Mouse (Mus musculus) c-Kit-positive CD71-positive TER-119-positive erythroid progenitor cells, embryonic 14.5 days (primary cell): Measurements from ENCODE around the gene Fam192a.

Experiments used
- DNase-seq: peaks from one replicate; pipeline ENCODE4 v3.0.0-alpha.2; 2013; ENCODE audit warnings: low spot score

Fam192a gene

DNA sequence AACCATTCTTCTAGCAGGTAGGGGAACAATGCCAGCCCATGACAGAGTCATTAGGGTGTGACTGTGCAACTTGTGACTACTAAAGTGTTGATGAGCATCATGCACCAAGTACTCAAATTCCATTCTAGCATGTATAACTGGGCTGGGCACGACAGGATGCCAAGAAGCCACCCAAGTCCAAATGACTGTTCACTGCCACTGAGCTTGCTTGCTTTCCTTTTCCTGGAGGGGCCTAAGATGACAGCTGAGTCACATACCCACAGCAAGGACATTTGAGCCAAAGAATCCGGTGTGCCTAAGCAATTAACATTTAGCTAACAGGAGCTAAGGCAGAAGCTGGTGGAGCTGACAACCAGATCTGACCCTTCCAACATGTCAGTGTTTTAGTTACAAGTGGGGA is 29.9 kb downstream of the Fam192a start:
- DNase-seq = no peak

DNA sequence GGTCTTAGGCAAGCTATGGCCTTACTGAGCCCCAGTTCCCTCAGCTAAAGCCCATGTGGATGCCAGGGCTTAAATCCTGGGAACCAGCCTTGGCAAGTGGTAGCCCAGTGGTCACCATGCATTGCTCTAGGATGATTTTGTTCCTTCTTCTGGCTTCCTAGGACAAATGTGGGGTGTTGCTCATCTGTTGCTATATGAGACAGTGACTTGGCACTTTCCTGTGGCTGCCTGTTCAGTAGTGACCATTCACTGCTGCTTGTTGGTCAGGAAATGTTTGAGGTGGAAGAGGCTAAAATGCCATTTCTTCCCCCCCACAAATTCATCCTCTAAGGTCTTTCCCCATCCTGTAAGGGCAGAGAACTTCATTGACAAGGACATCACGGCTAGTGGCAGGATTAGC is 32.4 kb downstream of the Fam192a start:
- DNase-seq = no peak

GRCm38 (mm10) chr8:94568098-94568497 is 33.7 kb downstream of the Fam192a start:
- DNase-seq = no peak

DNA sequence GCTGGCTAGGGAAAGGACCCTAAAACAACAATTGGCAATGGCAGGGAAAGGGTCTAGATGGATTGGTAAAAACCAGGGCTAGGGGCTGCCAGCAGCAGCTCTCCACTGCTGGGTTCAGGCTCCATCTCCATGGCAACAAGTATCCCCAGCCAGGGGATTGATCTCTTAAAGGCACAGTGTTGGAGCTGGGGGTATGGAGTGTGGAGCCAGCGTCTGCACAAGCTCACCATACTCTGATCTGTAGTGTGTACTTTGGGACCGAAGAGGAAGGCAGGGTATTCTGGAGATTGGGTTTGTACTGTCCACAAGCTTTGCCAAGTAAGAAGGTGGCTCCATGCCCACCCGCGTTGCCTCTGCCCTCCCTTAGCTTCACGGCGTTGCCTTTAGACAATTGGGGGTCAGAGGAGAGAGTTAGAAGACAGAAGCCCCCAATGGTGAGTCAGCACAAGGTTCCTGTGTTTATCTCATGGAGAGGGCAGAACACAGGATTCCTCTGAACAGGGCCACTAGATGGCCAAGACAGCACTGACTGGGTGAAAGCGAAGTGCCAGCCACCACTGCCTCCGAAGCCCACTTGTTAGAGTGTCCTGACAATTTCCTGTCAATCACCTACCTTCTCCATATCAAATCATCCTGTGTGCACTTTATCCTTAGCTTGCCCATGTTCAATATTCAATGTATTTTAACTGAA is 34.5 kb downstream of the Fam192a start:
- DNase-seq = no peak

DNA sequence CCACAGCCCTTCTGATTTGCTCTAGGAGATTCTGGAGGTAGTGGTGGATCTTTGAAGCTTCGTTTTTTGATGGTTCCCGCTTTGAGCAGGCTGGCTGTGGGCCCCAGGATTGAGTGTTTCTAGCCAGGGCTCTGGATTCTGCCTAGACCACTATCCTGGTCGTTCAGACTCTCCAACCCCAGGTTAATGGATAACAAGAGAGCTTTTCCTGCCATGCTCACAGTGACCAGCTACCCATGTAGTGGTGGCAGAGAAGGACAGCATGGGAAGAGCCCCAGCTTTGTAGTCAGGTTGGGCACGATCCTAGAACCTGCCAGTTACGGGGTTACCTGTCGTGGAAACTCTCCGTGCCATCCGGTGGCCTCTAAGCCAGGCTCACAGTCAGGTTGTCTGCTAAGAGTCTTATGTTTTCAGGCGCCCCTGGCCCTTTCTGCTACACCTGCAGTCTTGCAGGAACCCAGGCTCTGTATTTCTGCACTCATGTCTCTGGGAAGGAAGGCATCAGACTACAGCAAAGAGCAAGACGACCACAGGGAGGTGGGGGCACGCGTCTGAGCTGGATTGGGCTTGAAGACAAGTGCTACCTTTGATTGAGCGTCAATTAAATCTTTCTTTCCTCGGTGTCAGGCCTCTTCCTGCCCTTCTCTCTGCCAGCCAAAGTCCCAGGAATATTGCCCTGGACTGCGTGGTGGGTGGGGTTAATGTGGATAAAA is 35.2 kb downstream of the Fam192a start:
- DNase-seq = no peak

DNA sequence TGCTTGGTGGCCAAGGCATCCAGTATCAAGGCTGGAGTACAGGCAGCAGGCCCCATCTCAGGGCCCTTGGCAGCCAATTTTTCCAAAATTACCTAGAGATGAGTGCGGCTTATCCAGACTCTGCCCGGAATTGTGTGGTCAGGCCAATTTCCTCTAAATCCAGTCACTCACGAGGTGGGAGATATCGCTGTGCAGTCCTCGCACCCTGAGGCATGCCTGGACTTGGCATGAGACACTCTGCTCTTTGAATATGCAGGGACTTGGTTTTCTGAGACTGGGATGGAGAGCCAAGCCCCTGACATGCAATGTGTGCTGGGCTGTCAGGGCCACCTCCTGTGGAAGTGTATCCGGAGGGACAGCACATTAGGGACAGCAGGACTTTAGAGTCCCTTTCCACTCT is 35.8 kb downstream of the Fam192a start:
- DNase-seq = no peak

DNA sequence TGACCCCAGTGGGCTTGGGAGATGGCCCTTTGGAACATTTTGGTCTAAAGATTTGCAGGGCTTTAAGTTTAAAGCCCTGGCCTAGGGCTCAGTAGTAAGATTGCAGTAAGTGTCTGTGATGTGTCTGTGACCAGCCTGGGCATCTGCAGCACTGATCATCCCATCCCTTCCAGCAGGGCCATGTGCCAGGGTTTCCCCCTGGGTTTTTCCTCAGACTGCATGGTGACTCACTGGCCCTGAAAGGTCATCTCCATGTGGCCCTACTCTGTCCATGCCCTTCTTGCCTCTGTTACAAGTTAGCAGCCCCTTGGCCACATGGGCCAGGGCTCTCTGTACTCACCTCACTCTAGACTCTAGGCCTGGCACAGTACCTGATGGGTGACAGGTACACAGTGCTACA is 37.4 kb downstream of the Fam192a start:
- DNase-seq = no peak

GRCm38 (mm10) chr8:94561256-94561655 is 40.5 kb downstream of the Fam192a start:
- no peak for DNase-seq

DNA sequence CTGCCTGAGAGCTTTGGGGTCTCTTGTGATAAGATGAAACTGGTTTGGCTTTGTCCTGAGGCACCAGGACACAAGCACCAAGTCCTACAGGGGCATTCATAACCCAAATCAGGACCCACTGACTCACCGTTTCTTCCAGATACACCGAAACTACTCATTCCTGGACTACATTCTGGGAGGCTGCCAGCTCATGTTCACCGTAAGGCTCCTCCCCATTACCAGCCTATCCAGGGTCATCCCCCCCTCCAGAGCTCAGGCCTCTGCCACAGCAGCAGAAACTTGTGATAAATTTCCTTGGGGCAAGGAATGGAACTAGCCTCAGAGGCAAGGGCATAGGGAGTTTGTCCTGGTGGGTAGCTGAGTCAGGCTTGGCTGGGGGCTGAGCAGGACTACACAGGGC is 44.5 kb downstream of the Fam192a start:
- DNase-seq = no peak

DNA sequence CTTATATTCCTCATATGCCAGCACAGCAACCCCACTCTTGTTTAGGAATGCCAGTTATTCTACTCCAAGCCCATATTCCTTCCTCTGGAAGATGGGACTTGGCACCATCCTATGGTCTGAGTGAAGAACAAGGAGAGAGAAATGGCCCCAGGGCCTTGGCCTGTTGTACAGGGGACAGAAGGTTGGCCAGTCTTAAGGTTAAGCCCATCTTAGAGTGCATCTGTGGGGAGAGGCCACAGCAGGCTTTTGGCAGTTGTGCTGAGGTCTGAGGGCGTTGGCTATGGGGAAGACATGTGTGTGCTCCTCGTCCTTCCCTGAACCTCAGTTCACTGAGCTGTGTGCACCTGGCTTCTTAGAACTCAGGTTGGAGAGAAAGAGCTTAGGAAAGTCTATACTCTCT is 49.1 kb downstream of the Fam192a start:
- DNase-seq = no peak

- no peak for DNase-seq
Measured at GRCm38 (mm10) chr8:94551471-94552422, 50.0 kb downstream of the Fam192a start.

GRCm38 (mm10) chr8:94549998-94550397 is 51.8 kb downstream of the Fam192a start:
- no peak for DNase-seq

GRCm38 (mm10) chr8:94549482-94549881 is 52.3 kb downstream of the Fam192a start:
- no peak for DNase-seq

- DNase-seq = no peak
Measured at GRCm38 (mm10) chr8:94549041-94549440, 52.8 kb downstream of the Fam192a start.

- no peak for DNase-seq
Measured at GRCm38 (mm10) chr8:94543981-94544380, 57.8 kb downstream of the Fam192a start.

DNA sequence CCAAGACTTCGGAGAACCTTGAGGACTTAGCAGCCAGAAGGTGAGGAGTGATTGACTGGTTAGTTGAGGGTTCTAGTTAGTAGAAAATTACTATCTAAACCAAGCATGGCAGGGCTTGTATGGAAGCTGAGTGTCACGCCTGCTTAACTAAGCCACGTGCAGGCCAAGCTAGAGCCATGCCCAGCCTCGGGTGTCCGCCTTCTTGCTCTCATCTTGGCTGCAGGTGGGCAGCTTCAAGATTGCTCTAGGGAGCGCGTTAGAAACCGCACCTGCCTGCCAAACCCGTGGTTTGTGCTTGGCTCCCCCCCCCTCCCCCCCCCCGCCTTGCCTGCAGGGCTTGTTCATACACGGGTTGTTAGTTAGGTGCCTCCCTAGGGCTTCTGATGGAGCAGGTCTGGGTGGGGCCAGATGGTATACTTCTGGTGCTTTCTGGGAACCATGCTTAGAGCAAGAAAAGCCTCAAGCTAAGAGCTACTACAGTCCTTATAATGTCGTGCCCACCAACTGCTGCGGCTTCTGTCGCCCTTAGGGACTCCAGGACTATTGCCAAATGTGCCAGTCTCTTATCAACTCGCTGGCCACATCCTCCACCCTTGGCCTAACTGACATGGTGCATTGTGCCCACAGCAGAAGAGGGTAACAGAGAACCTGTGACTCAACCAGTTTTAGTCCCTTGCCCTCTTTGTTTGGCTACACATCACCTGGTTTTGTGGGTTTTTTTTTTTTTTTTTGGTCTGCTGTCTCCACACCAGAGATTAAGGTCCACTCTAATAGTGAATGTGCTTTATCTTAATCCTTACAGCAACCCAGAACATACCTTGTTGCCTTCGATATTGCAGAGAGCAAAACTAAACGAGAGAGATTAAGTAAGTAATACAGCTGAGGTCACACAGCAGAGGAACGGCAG is 60.7 kb downstream of the Fam192a start:
- no peak for DNase-seq

DNA sequence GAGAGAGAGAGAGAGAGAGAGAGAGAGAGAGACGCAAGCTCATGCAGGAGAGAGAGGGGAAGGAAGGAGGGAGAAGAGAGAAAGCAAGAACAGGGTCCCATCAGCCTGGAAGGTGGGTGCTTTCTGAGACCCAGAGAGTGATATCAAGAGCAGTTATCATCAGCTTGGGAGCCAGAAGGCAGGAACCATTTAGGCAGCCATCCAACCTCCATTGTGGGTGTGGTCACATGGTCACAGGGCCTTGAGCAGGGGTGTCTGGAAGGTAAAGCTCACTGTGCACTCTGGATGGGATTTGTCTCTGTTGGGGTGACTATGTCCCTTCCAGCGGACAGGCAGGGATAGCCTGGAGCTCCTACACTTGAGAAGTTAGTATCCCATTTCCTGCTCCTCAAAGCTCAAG is 61.8 kb downstream of the Fam192a start:
- no peak for DNase-seq

DNA sequence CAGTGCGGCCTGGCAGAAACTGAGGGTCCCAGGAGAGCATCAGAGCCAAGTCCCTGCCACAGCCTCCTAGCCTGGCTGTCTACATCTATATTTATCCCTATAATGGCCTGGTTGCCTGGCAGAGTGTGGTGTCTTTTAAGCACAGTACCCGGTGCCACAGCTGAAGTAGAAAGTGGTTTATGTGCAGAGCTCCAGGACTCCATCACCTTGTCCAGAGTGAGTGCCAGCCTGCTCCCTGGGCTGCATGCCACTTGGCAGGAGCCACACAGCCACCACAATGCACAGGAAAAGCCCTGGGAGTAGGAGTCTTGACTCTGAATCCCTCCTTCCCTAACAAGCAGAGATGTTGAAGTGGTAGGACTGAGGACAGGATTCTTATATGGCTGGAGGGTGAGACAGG is 64.3 kb downstream of the Fam192a start:
- DNase-seq = no peak

DNA sequence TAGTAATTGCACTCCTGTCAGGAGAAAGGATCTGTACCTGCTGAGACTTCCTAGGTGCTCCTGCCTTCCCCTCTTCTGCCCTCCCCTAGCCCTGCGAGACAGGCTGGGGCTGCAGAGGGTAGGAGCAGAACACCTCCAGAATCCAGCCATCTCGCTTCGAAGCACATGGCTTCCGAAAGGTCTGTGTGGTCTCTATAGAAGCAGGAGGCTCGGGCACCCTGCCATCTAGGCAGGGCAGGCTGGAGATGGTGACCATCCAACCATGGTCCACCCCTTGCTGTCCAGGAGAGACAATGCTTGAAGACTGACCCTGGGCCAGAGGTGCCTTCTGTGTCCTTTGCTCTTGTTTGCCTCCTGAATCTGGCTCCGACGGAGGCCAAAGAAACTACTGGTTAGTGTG is 66.2 kb downstream of the Fam192a start:
- no peak for DNase-seq

GRCm38 (mm10) chr8:94534612-94535011 is 67.2 kb downstream of the Fam192a start:
- DNase-seq = no peak

- no peak for DNase-seq
Measured at GRCm38 (mm10) chr8:94532873-94533671, 68.7 kb downstream of the Fam192a start, which contains the start of gene Cpne2. TSS of gene Cpne2 (plus strand) at chr8:94532990.
